Mouse (Mus musculus): ENCODE measurements around the gene Crispld2.

Gene Crispld2

DNA sequence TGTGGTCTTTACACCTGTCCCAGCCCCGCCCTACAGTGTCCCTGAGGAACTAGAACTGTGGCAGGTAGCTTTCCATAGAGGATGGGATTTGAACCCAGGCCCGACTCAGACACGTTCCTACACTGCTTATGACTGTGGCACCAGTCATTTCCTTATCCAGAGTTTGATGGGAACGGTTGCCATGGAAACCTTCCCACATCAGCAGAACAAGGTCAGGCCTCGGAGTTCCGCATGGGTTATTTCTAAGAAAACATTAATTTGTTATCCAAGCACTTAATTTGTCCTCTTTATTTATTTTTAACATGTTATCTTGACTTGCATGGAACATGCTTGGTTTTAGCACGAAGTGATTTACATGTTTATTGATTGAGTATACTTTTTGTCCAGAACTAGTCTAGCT lies 9.5 kb downstream of the Crispld2 start:
- no peak for DNase-seq (ENCODE audit: low spot score)

- no peak for DNase-seq (ENCODE audit: low spot score)
These were observed 10.1 kb downstream of the Crispld2 start for GRCm38 (mm10) chr8:120002348-120002747.

- peak; percentile 67 for DNase-seq (ENCODE audit: low spot score)
These were observed 12.0 kb downstream of the Crispld2 start for GRCm38 (mm10) chr8:120004154-120004702.

DNA sequence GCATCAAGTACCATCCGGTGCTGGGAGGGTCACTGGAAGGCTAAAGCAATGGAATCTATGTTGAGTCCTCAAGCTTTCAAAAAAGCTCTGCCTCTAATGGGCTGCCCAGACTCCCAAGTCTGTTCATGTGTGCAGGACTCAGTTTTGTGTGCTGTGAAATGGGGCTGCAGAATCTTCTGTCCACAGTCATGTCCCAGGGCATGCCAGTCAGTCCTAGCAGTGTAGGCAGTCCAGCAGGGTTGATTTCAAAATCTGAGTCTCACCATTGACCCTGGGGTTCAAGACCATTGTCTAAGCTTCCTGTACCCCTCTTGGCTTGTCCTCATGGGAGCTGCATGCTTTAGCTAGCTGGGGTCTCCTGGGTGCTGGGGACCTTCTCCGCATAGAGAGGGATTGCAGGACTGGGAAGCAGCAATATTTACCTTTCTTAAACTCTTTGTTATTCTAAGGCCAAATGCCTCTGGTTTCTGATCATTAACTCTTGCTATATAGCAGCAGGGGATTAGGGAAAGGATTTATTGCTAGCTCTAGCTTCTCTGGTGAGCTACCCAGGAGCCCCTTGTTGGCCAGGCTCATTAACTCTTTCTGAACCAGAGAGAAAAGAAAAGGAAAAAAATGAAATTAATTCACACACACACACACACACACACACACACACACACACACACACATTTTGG lies 12.6 kb downstream of the Crispld2 start:
- DNase-seq (ENCODE audit: low spot score): no peak

- DNase-seq (ENCODE audit: low spot score): no peak
These were observed 14.5 kb downstream of the Crispld2 start for GRCm38 (mm10) chr8:120006645-120007160.

- no peak for DNase-seq (ENCODE audit: low spot score)
These were observed 14.9 kb downstream of the Crispld2 start for GRCm38 (mm10) chr8:120007178-120007577.

GRCm38 (mm10) chr8:120009284-120009683 lies 17.0 kb downstream of the Crispld2 start:
- DNase-seq (ENCODE audit: low spot score): no peak

DNA sequence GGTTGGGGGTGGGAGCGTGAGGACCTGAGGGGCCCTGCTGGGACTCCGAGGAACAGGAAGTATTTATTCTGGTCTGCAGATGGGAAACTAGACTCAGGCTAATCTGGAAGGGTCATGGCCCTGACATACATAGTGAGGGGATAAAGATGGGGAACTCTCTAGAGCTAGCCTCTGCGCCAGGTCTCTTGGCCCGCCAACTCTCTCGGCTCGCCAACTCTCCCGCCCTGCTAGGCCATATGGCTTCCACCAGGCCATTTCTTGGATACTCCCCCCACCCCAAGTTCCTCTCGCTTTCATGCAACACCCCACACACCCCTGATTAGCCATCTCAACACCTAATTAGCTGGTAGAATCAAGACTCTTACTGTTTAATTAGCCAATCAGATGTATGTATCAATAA lies 20.3 kb downstream of the Crispld2 start:
- DNase-seq (ENCODE audit: low spot score): no peak

DNA sequence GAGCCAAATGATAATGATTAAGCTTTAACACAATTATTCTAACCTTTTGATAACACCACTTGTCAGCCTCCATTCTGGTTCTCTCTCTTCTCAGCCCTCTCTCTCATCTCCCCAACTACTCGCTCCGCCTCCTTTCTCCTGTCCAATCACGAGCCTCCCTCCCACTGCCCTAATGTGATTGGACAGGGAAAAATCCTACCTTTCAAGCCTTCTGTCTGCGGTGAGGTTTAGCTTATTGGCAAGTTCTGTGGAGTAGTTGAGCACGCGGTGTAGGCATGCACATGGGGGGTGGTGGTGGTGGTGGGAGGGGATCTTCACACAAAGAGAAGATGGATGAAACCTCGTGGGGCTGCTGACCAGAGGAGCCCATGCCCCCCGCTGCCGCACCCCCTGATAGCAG lies 20.7 kb downstream of the Crispld2 start:
- no peak for DNase-seq (ENCODE audit: low spot score)

GRCm38 (mm10) chr8:120014267-120015023 lies 22.2 kb downstream of the Crispld2 start:
- no peak for DNase-seq (ENCODE audit: low spot score)

GRCm38 (mm10) chr8:120015916-120016315 lies 23.7 kb downstream of the Crispld2 start:
- DNase-seq (ENCODE audit: low spot score): no peak

DNA sequence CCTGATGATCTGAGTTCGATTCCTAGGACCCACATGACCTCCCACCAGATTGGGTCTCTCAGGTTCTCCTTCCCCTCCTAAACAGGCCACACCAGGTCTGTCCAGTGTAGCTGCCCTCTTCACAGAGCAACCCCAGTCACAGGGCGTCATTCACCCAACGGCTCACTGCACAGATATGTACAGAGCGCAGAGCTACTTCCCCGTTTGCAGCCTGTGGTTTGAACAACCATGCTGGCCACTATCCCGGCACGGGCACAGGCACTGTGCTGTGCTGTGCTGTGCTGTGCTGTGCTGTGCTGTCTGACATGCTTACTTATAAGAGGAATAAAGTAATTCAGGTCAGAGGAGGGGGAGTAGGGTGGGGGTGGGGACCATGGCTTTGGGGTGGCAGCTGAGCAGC lies 24.2 kb downstream of the Crispld2 start:
- no peak for DNase-seq (ENCODE audit: low spot score)

- DNase-seq (ENCODE audit: low spot score): peak; percentile 43
These were observed 25.1 kb downstream of the Crispld2 start for GRCm38 (mm10) chr8:120017349-120017748.

DNA sequence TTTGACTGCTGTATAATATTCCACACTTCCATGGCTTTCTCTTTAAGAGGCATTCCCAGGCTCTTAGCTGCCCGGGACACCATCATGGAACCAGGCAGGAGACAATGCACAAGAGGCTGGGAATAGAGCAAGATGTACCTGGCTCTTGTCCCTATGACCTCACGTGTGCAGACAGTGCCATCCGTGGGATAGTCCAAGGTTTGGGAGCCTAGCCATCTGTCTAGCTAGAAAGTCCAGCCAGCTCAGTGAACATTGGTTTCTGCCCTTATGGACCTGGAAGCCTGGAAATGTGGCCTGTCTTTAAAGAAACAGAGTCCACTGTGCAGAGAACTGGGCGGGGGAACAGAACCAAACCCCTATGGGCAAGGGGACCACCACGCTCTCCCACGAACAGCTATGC lies 25.5 kb downstream of the Crispld2 start:
- DNase-seq (ENCODE audit: low spot score): no peak

DNA sequence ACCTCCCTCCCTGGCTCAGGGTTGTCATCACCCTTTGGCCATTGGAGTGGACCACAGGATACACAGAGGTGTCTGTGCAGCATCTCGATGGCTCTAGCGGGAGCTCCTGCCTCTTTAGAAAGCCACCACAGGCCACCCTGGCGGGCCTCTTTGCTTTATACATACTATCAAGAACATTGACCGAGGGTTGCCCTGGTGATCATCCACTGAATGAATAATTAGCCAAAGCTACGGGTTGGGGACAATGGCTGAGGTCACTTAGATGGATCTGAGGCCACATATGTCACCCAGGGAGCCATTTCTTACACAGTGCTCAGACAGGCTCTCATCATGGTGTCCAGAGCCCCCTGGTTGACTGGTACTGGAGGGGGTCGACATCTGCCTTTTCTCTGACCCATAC lies 26.1 kb downstream of the Crispld2 start:
- DNase-seq (ENCODE audit: low spot score): no peak

DNA sequence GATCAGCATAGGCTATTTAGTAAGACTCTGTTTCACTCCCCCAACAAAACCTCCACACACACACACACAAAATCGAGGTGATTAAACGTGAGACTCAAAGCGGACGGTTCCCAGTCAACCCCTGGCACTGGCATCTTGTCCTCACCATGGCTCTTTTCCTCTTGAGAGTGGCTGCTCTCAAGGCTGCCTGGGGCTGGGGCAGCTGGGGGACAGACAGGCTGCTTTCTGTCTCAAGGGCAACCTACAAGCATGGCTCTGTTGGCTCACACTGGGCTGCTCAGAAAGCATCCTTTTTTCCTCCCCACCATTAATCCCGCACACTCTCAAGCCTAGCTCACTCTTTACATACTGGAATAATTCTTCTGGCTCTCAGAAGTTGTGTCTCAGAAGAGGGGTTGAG lies 27.1 kb downstream of the Crispld2 start:
- no peak for DNase-seq (ENCODE audit: low spot score)

DNA sequence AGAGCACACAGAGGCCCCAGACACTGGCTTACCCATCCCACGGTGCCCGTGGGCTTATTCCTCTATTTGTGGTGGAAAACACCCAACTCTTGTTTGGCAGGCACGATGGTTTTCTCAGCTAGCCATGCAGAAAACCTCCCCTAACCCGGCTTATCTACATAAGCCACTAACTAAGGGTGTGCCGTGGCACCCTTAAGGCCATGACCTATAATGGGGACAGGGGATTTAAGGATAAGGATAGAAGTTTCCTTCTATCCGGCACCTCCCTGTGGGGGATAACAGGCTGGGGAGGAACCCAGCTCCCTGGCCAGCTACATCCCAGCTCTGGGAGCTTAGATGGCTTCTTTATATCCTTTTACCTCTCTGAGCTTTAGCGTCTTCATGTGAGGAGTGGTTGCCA lies 28.1 kb downstream of the Crispld2 start:
- DNase-seq (ENCODE audit: low spot score): no peak

GRCm38 (mm10) chr8:120026199-120026598 lies 34.0 kb downstream of the Crispld2 start:
- no peak for DNase-seq (ENCODE audit: low spot score)

DNA sequence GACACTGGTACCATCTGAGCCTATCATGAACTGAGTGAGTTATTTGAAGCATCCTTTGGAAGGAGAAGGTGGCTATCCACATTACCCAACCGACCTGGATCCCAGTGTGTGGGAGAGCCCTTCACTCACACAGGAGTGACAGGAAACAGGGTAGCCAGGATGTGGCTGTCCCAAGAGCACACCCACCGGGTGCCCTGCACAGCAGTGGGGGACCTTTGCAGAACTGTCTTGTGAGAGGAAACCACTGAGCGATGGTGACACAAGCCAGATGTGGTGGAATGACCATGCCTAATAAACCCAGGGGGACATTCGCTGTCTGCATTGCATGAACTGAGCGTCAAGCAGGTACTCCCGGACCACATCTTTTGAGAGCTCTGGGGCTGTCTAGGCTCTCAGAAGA lies 34.8 kb downstream of the Crispld2 start:
- no peak for DNase-seq (ENCODE audit: low spot score)

DNA sequence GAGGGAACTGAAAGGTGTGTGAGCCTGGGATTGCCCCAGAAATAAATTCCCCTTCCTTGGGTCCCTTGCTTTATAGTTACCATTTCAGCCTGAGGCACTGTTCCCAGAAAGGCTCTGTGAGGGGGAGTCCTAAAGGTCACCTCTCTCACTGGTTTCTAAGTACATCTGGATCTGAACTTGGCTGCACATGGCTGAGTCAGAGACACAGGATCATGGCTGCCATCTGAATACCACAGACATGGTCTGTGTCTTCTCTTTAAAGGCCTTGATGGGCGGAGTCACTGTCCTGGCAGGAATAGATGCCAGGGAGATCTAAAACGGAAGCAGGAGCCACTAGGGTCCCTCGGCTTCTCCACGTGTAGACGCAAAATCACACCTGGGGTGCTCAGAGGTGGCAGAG lies 38.2 kb downstream of the Crispld2 start:
- DNase-seq (ENCODE audit: low spot score): no peak

DNA sequence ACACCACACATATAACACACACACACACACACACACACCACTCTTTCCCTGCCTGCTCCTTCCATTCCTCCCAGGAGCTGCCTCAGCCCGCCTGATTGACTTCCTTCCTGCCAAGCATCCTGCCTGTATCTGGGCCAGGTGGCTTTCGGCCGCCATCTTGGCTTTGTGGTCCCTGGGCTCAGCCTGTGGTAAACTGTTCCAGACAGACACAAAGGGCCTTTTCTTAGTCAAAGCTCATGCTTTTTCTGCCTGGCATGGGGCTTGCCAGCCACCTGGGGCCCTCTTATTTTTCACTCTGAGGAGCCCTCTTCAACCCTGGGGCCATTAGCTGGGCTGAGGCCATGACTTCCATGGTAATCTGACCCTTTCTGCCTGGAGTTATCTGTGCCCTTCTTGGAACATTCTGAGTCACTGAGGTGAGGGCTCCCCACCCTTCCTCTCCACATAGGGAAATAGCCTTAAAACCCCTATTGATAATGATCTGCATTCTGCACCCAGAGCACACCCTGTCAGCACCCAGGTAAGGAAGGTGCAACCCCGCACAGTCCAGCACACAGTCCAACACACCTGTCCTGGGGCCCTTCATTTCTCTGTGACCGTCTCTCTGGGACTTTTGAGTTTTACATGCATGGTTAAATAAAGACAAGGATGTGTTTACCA lies 40.4 kb downstream of the Crispld2 start:
- no peak for DNase-seq (ENCODE audit: low spot score)

- DNase-seq (ENCODE audit: low spot score): peak; percentile 30
These were observed 42.2 kb downstream of the Crispld2 start for GRCm38 (mm10) chr8:120034471-120034870.

GRCm38 (mm10) chr8:120036111-120036510 lies 43.9 kb downstream of the Crispld2 start:
- no peak for DNase-seq (ENCODE audit: low spot score)

Data from testis, postnatal 14 days (tissue).